Mouse (Mus musculus): ENCODE results near the gene Card19.
A peak's percentile ranks its signal among the peaks of the same experiment; 100 is the strongest.

Card19 gene

GRCm38 (mm10) chr13:49194811-49195210 lies 21.0 kb downstream of the Card19 start:
- no peak for DNase-seq (ENCODE audit: low spot score in 2 of 2)

GRCm38 (mm10) chr13:49193650-49194049 lies 22.2 kb downstream of the Card19 start:
- DNase-seq (ENCODE audit: low spot score in 2 of 2), result no peak

GRCm38 (mm10) chr13:49192156-49192855 lies 23.5 kb downstream of the Card19 start:
- no peak for DNase-seq (ENCODE audit: low spot score in 2 of 2)

GRCm38 (mm10) chr13:49191673-49192035 lies 24.2 kb downstream of the Card19 start:
- DNase-seq (ENCODE audit: low spot score in 2 of 2), result no peak

- DNase-seq (ENCODE audit: low spot score in 2 of 2), result no peak
Observed at GRCm38 (mm10) chr13:49190876-49191672, 24.8 kb downstream of the Card19 start.

- no peak for DNase-seq (ENCODE audit: low spot score in 2 of 2)
Observed at GRCm38 (mm10) chr13:49189970-49190870, 25.6 kb downstream of the Card19 start.

GRCm38 (mm10) chr13:49188966-49189360 lies 26.9 kb downstream of the Card19 start:
- no peak for DNase-seq (ENCODE audit: low spot score in 2 of 2)

- DNase-seq (ENCODE audit: low spot score in 2 of 2), result no peak
Observed at GRCm38 (mm10) chr13:49188219-49188965, 27.4 kb downstream of the Card19 start.

GRCm38 (mm10) chr13:49187288-49188218 lies 28.3 kb downstream of the Card19 start, which contains the start of gene Ninj1:
TSS of gene Ninj1 (plus strand) at chr13:49187485.
- DNase-seq (ENCODE audit: low spot score in 2 of 2), result peak; percentile 76 to 80

GRCm38 (mm10) chr13:49186798-49187287 lies 29.0 kb downstream of the Card19 start:
- no peak for DNase-seq (ENCODE audit: low spot score in 2 of 2)

GRCm38 (mm10) chr13:49183646-49184045 lies 32.2 kb downstream of the Card19 start:
- DNase-seq (ENCODE audit: low spot score in 2 of 2), result no peak

- DNase-seq (ENCODE audit: low spot score in 2 of 2), result no peak
Observed at GRCm38 (mm10) chr13:49183161-49183560, 32.7 kb downstream of the Card19 start.

- DNase-seq (ENCODE audit: low spot score in 2 of 2), result no peak
Observed at GRCm38 (mm10) chr13:49181411-49181984, 34.3 kb downstream of the Card19 start.

- DNase-seq (ENCODE audit: low spot score in 2 of 2), result no peak
Observed at GRCm38 (mm10) chr13:49180691-49181090, 35.1 kb downstream of the Card19 start.

- DNase-seq (ENCODE audit: low spot score in 2 of 2), result no peak
Observed at GRCm38 (mm10) chr13:49180274-49180673, 35.6 kb downstream of the Card19 start.

GRCm38 (mm10) chr13:49178839-49179585 lies 36.8 kb downstream of the Card19 start:
- DNase-seq (ENCODE audit: low spot score in 2 of 2), result peak in 1 of 2 experiments; percentile 68

GRCm38 (mm10) chr13:49175509-49175908 lies 40.3 kb downstream of the Card19 start:
- DNase-seq (ENCODE audit: low spot score in 2 of 2), result no peak

- DNase-seq (ENCODE audit: low spot score in 2 of 2), result peak; percentile 90
Observed at GRCm38 (mm10) chr13:49172971-49173596, 42.8 kb downstream of the Card19 start.
